Mouse (Mus musculus): Measurements from ENCODE around the gene Zfp982. TPM values are rescaled to one million over a fixed set of nuclear protein-coding genes. Genes with fewer than 3 reads are reported as not detected.
"Not testable (repeated sequence)": the region's sequence is repeated elsewhere in the genome, so short reads cannot be mapped to it uniquely, and the experiment has no call there.

The Zfp982 gene
- total RNA-seq (2012; rRNA removed), result 33.7 and 40.5 TPM in 2 replicates

DNA sequence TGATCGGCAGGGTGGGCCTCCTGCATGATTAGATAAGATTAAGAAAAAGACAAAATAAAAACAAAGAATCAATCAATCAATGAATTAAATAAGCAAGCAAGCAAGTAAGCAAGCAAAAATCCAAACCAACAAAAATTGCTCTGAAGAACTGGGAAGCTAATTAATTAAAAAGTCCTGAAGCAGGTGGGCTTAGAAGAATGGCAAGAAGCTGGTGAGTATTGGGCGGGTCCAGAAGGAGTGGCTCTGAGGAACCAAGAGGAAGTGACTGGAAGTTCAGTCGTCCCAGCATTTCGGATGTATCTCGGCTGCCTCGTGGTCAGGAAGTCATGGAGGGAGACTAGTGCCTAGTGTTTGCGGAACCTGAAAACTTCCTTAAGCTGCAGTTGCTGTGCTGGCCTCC, at the start of gene Zfp982:
TSS of gene Zfp982 (plus strand) at position 301 of the 400 bp plus-strand sequence.
- in situ Hi-C loops (cut with MboI; ENCODE audit: low sequenced_read_pairs in 2 of 2, unreplicated experiment in 2 of 2), result not testable (repeated sequence)

DNA sequence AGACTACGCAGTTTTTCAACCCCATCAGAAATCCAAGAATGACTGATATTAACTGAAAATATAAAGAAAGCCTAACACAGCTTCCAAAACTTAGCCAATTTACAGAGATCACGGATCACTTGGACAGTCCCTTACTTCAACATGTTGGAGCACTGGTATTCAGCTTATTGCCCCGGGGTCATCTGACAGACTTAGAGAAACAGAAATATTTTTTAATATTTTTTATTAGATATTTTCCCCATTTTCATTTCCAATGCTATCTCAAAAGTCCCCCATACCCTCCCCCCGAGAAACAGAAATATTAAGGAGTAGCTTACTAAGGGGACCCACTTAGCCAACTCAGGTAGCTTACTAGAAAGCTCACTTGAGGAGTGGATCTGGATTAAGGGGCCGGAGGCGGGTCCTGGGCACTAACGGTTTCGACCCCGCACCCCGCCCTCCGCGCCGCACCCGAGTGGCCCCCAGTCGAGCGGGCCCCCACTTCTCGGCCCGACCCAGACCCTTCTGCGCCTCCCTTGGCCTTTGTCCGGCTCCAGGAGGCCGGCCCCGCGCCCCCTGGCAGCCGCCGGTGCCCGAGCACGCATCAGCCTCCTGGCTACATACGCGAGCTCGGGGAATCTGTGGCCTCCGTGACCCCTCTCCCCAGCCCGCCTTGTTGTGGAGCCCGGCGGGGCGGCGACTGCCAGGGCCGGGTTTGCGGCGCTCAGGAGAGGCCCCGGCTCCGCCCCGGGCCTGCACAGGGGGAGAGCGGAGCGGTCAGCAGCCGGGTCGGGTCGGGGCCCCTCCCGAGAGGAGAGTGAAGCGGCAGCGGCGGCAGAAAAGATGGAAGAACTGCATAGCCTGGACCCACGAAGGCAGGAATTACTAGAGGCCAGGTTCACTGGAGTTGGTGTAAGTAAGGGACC, 49.3 kb upstream of the Zfp982 start:
- not testable (repeated sequence) for H3K4me1 ChIP-seq (ENCODE audit: control insufficient read depth in 2 of 2, insufficient read depth in 2 of 2, low read length in 2 of 2, poor library complexity in 1 of 2); H3K36me3 ChIP-seq (ENCODE audit: control insufficient read depth, insufficient read depth, low read length, poor library complexity, severe bottlenecking); DNase-seq (ENCODE audit: low read depth, low spot score); H3K9me3 ChIP-seq (ENCODE audit: control insufficient read depth, insufficient read depth, low read depth, low read length); H3K27ac ChIP-seq (ENCODE audit: insufficient read depth, low read depth, low read length, poor library complexity, severe bottlenecking)
- in situ Hi-C loops (cut with MboI; ENCODE audit: low sequenced_read_pairs in 2 of 2, unreplicated experiment in 2 of 2), result loop anchor here (25.0 kb wide), 3 partner anchors 306 to 369 kb away; partner anchors contain the start of genes Zfp984 (in 1 of the 2) and Zfp991 (in 1 of the 2)
- peak overlapping the region; percentile 71 for H3K9ac ChIP-seq (ENCODE audit: insufficient read depth, low read depth, low read length, poor library complexity, severe bottlenecking)
- H3K4me3 ChIP-seq (ENCODE audit: insufficient read depth in 1 of 2, low read depth in 1 of 2, low read length in 2 of 2, poor library complexity in 1 of 2, severe bottlenecking in 1 of 2), result peak overlapping the region; percentile 66 to 69

More for the DNA sequence above, at the start of gene Zfp982:
- H3K36me3 ChIP-seq (ENCODE audit: control insufficient read depth, insufficient read depth, low read length, poor library complexity, severe bottlenecking); DNase-seq (ENCODE audit: low read depth, low spot score); H3K9me3 ChIP-seq (ENCODE audit: control insufficient read depth, insufficient read depth, low read depth, low read length); H3K4me1 ChIP-seq (ENCODE audit: control insufficient read depth in 2 of 2, insufficient read depth in 2 of 2, low read length in 2 of 2, poor library complexity in 1 of 2); H3K27ac ChIP-seq (ENCODE audit: insufficient read depth, low read depth, low read length, poor library complexity, severe bottlenecking): not testable (repeated sequence)
- H3K9ac ChIP-seq (ENCODE audit: insufficient read depth, low read depth, low read length, poor library complexity, severe bottlenecking), result 0 out of 2 replicates have a peak within 1 kb of the TSS, but pooled peaks have one; percentile 5
- H3K4me3 ChIP-seq (ENCODE audit: insufficient read depth in 1 of 2, low read depth in 1 of 2, low read length in 2 of 2, poor library complexity in 1 of 2, severe bottlenecking in 1 of 2), result peak within 1 kb of the TSS; percentile 17 to 54; a peak in 2 of 4 replicates

DNA sequence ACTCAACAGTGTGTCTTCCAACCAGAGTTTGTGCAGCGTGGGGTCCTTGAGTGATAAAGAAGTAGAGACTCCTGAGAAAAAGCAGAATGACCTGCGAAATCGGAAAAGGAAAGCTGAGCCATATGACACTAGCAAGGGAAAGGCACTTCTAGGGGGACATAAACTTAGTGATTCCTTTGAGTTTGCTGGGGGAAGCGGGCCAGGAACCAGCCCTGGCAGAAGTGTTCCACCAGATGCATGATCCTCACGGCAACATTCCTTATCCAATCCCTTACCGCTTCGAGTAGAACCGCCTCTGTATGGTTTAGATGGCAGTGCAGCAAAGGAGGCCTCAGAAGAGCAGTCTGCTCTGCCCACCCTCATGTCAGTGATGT, 48.7 kb upstream of the Zfp982 start:
- in situ Hi-C loops (cut with MboI; ENCODE audit: low sequenced_read_pairs in 2 of 2, unreplicated experiment in 2 of 2), result loop anchor here (25.0 kb wide), 3 partner anchors 306 to 369 kb away; partner anchors contain the start of genes Zfp984 (in 1 of the 2) and Zfp991 (in 1 of the 2)
- H3K4me3 ChIP-seq (ENCODE audit: insufficient read depth in 1 of 2, low read depth in 1 of 2, low read length in 2 of 2, poor library complexity in 1 of 2, severe bottlenecking in 1 of 2), result peak overlapping the region; percentile 66 to 69
- H3K9me3 ChIP-seq (ENCODE audit: control insufficient read depth, insufficient read depth, low read depth, low read length); DNase-seq (ENCODE audit: low read depth, low spot score); H3K27ac ChIP-seq (ENCODE audit: insufficient read depth, low read depth, low read length, poor library complexity, severe bottlenecking); H3K4me1 ChIP-seq (ENCODE audit: control insufficient read depth in 2 of 2, insufficient read depth in 2 of 2, low read length in 2 of 2, poor library complexity in 1 of 2); H3K36me3 ChIP-seq (ENCODE audit: control insufficient read depth, insufficient read depth, low read length, poor library complexity, severe bottlenecking): not testable (repeated sequence)
- peak overlapping the region; percentile 71 for H3K9ac ChIP-seq (ENCODE audit: insufficient read depth, low read depth, low read length, poor library complexity, severe bottlenecking)

- H3K27ac ChIP-seq (ENCODE audit: insufficient read depth, low read depth, low read length, poor library complexity, severe bottlenecking); H3K9me3 ChIP-seq (ENCODE audit: control insufficient read depth, insufficient read depth, low read depth, low read length): not testable (repeated sequence)
- in situ Hi-C loops (cut with MboI; ENCODE audit: low sequenced_read_pairs in 2 of 2, unreplicated experiment in 2 of 2), result loop anchor here (25.0 kb wide), 3 partner anchors 308 to 367 kb away; partner anchors contain the start of genes Zfp984 (in 1 of the 2) and Zfp991 (in 1 of the 2)
Measured at GRCm38 (mm10) chr4:147445371-147445770, 46.8 kb upstream of the Zfp982 start.

GRCm38 (mm10) chr4:147448358-147448757, 43.9 kb upstream of the Zfp982 start:
- no peak overlapping the region for H3K27ac ChIP-seq (ENCODE audit: insufficient read depth, low read depth, low read length, poor library complexity, severe bottlenecking)
- H3K4me1 ChIP-seq (ENCODE audit: control insufficient read depth in 2 of 2, insufficient read depth in 2 of 2, low read length in 2 of 2, poor library complexity in 1 of 2), result peaks cover 2 to 7% of the 10 kb centered on the region in 2 experiments; a peak in 3 of 4 replicates
- no peak overlapping the region for H3K4me3 ChIP-seq (ENCODE audit: insufficient read depth in 1 of 2, low read depth in 1 of 2, low read length in 2 of 2, poor library complexity in 1 of 2, severe bottlenecking in 1 of 2)
- H3K9ac ChIP-seq (ENCODE audit: insufficient read depth, low read depth, low read length, poor library complexity, severe bottlenecking), result no peak overlapping the region
- no peaks in the 10 kb centered on the region for H3K9me3 ChIP-seq (ENCODE audit: control insufficient read depth, insufficient read depth, low read depth, low read length)
- TF ChIP-seq ZNF384 (IDR thresholded peaks at IDR 0.05; ENCODE audit: low read depth, low read length) (no peak), HCFC1 (IDR thresholded peaks at IDR 0.05; ENCODE audit: borderline replicate concordance, insufficient read depth, low read length) (no peak), MAFK (IDR thresholded peaks at IDR 0.05; ENCODE audit: insufficient read depth, low read depth, low read length) (no peak), CHD2 (IDR thresholded peaks at IDR 0.05; ENCODE audit: low read depth, low read length) (no peak), ZC3H11A (IDR thresholded peaks at IDR 0.05; ENCODE audit: borderline replicate concordance, low read depth, low read length) (no peak)
- in situ Hi-C loops (cut with MboI; ENCODE audit: low sequenced_read_pairs in 2 of 2, unreplicated experiment in 2 of 2), result loop anchor here (25.0 kb wide), 3 partner anchors 311 to 364 kb away; partner anchors contain the start of genes Zfp984 (in 1 of the 2) and Zfp991 (in 1 of the 2)
- no peak for DNase-seq (ENCODE audit: low read depth, low spot score)
- no peaks in the 10 kb centered on the region; the same call in 1 of the 2 replicates for H3K36me3 ChIP-seq (ENCODE audit: control insufficient read depth, insufficient read depth, low read length, poor library complexity, severe bottlenecking)

More at GRCm38 (mm10) chr4:147445371-147445770, 46.8 kb upstream of the Zfp982 start:
- DNase-seq (ENCODE audit: low read depth, low spot score), result peak; percentile 65
- not testable (repeated sequence) for H3K4me1 ChIP-seq (ENCODE audit: control insufficient read depth in 2 of 2, insufficient read depth in 2 of 2, low read length in 2 of 2, poor library complexity in 1 of 2); H3K36me3 ChIP-seq (ENCODE audit: control insufficient read depth, insufficient read depth, low read length, poor library complexity, severe bottlenecking); H3K4me3 ChIP-seq (ENCODE audit: insufficient read depth in 1 of 2, low read depth in 1 of 2, low read length in 2 of 2, poor library complexity in 1 of 2, severe bottlenecking in 1 of 2); H3K9ac ChIP-seq (ENCODE audit: insufficient read depth, low read depth, low read length, poor library complexity, severe bottlenecking)

Measured in ES-E14 (cell line).